Mouse (Mus musculus): Measurements from ENCODE around the gene Mmp21. TPM values are rescaled to one million over a fixed set of nuclear protein-coding genes. Genes with fewer than 3 reads are reported as not detected.
A peak's percentile ranks its signal among the peaks of the same experiment; 100 is the strongest.

Gene Mmp21
- polyA plus RNA-seq (2015; fragmentation: Nextera tagmentation; extraction: Ambion mirVana), result not detected in 2 replicates

DNA sequence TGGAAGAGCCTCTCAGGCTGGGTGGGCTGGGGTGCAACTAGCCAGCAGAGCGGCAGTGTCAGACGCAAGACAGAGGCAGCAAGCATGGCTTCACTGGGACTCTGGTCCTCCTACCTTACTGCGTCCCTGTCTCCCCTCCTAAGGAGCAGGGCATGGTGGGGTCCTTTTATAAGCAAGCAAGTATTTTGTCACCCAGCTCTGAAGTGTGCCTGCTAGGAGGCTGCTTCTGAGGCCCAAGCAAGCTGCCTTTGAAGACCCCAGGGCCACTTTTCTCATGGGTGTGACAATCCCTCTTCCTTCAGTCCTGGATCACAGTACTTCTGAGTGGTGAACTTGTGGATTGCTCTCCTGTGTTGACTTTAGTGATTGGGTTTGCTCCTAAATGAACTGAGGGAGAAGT is at the start of gene Mmp21:
TSS of gene Mmp21 (minus strand) at position 101 of the 400 bp plus-strand sequence.
- no peak for TF ChIP-seq CTCF (IDR thresholded peaks at IDR 0.05; ENCODE audit: low read depth)
- Histone ChIP-seq H3K27ac (no peak within 1 kb of the TSS), H3K4me1 (replicated peaks; ENCODE audit: insufficient read depth, low read length) (no peaks in the 10 kb centered on the region), H3K9me3 (replicated peaks; ENCODE audit: low read length) (no peaks in the 10 kb centered on the region), H3K4me2 (ENCODE audit: low read length) (no peak within 1 kb of the TSS), H3K36me3 (ENCODE audit: insufficient read depth, low read length) (no peaks in the 10 kb centered on the region), H3K27me3 (ENCODE audit: insufficient read depth, low read length) (no peaks in the 10 kb centered on the region), H3K4me3 (replicated peaks; ENCODE audit: low read depth, low read length) (no peak within 1 kb of the TSS), H3K9ac (ENCODE audit: low read depth, low read length) (no peak within 1 kb of the TSS)
- no peak for DNase-seq (ENCODE audit: low spot score)
- no peak for ATAC-seq (replicated peaks; ENCODE audit: low FRiP score, low read depth)
- 75% methylated on average over 3 of the region's 3 CpGs for WGBS

DNA sequence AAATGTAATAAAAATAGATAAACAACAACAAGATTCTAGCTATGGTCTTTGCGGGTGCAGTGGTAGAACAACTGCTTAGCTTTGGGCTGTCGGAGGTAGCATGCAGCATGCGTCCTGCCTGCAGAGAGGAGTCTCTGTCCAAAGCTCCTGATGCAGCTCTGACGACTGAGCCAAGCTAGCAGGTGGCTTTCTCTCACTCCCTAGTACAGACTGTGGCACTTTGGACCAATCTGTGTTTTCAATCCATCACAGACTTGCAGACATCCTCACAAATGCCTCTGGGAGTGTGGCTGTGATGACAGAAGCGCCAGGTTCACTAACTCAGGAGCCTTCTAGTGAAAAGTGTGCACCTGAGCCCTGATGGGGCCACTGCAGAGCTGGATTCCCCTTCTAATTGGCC is 49.5 kb upstream of the Mmp21 start:
- H3K4me1 ChIP-seq (replicated peaks; ENCODE audit: insufficient read depth, low read length), result 0 out of 2 replicates have a peak, but pooled peaks cover 3% of the 10 kb centered on the region
- DNase-seq (ENCODE audit: low spot score), result no peak
- no peak for ATAC-seq (replicated peaks; ENCODE audit: low FRiP score, low read depth)
- no peaks in the 10 kb centered on the region for H3K9me3 ChIP-seq (replicated peaks; ENCODE audit: low read length)
- H3K27ac ChIP-seq, result no peak overlapping the region
- no peaks in the 10 kb centered on the region for H3K27me3 ChIP-seq (ENCODE audit: insufficient read depth, low read length)
- H3K4me2 ChIP-seq (ENCODE audit: low read length), result no peak overlapping the region
- no peak overlapping the region for H3K4me3 ChIP-seq (replicated peaks; ENCODE audit: low read depth, low read length)
- peaks cover 20% of the 10 kb centered on the region; the same call in 1 of the 2 replicates for H3K36me3 ChIP-seq (ENCODE audit: insufficient read depth, low read length)
- TF ChIP-seq CTCF (IDR thresholded peaks at IDR 0.05; ENCODE audit: low read depth), result no peak
- no peak overlapping the region for H3K9ac ChIP-seq (ENCODE audit: low read depth, low read length)
- 76% methylated on average over 5 of the region's 5 CpGs for WGBS

DNA sequence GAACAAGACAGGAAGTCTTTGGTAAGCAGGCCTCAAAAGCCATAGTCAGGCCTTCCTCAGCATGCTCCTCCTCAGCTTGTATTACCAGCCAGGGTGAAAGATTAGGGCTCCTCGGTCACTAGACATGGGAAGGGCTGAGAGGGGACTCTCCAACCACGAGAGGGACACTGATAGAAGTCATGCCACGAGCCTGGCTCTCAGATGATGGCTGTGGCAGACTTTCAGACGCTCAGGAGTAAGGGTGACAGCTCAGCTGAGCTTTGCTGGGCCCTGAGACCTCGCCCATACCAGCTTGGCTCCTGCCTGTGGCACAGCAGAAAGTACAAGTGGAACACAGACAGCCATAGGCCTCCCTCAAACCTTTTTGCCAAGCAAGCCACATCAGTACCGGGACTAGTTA is 47.2 kb upstream of the Mmp21 start:
- H3K4me2 ChIP-seq (ENCODE audit: low read length), result no peak overlapping the region

DNA sequence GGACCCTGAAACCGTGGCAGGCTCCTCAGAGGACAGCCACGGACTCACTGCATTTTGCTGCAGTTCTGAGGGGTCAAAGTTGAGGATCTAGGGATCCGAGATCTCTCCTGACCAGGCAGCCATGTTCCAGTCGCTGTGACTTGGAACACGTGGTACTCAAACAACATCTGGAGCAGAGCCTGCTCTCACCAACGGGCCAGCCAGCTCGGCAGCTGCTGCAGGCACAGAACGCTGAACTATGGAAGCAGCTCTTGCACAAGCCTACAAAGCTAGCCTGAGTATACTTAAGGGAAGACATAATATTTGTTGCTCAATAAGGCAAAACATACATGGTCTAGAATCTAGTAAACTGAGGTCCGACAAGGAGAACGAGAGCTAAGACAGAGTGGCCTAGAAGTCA is 45.7 kb upstream of the Mmp21 start:
- TF ChIP-seq CTCF (IDR thresholded peaks at IDR 0.05; ENCODE audit: low read depth), result no peak
- DNase-seq (ENCODE audit: low spot score) (no peak), ATAC-seq (replicated peaks; ENCODE audit: low FRiP score, low read depth) (no peak)
- H3K9me3 ChIP-seq (replicated peaks; ENCODE audit: low read length), result no peaks in the 10 kb centered on the region
- WGBS, result 84% methylated on average over 10 of the region's 10 CpGs
- no peak overlapping the region for H3K9ac ChIP-seq (ENCODE audit: low read depth, low read length)
- no peak overlapping the region for H3K4me2 ChIP-seq (ENCODE audit: low read length)
- H3K4me1 ChIP-seq (replicated peaks; ENCODE audit: insufficient read depth, low read length), result no peaks in the 10 kb centered on the region
- no peak overlapping the region for H3K27ac ChIP-seq
- H3K36me3 ChIP-seq (ENCODE audit: insufficient read depth, low read length), result peaks cover 43% of the 10 kb centered on the region
- no peaks in the 10 kb centered on the region for H3K27me3 ChIP-seq (ENCODE audit: insufficient read depth, low read length)
- no peak overlapping the region for H3K4me3 ChIP-seq (replicated peaks; ENCODE audit: low read depth, low read length)

More for the DNA sequence above, 47.2 kb upstream of the Mmp21 start:
- no peaks in the 10 kb centered on the region for H3K9me3 ChIP-seq (replicated peaks; ENCODE audit: low read length)
- H3K4me1 ChIP-seq (replicated peaks; ENCODE audit: insufficient read depth, low read length), result 0 out of 2 replicates have a peak, but pooled peaks cover 3% of the 10 kb centered on the region
- ATAC-seq (replicated peaks; ENCODE audit: low FRiP score, low read depth) (no peak), DNase-seq (ENCODE audit: low spot score) (no peak)
- H3K4me3 ChIP-seq (replicated peaks; ENCODE audit: low read depth, low read length), result no peak overlapping the region
- H3K27ac ChIP-seq, result no peak overlapping the region
- no peak for TF ChIP-seq CTCF (IDR thresholded peaks at IDR 0.05; ENCODE audit: low read depth)
- H3K27me3 ChIP-seq (ENCODE audit: insufficient read depth, low read length), result no peaks in the 10 kb centered on the region
- H3K36me3 ChIP-seq (ENCODE audit: insufficient read depth, low read length), result peaks cover 31% of the 10 kb centered on the region
- 66% methylated on average over 6 of the region's 6 CpGs for WGBS
- H3K9ac ChIP-seq (ENCODE audit: low read depth, low read length), result no peak overlapping the region

DNA sequence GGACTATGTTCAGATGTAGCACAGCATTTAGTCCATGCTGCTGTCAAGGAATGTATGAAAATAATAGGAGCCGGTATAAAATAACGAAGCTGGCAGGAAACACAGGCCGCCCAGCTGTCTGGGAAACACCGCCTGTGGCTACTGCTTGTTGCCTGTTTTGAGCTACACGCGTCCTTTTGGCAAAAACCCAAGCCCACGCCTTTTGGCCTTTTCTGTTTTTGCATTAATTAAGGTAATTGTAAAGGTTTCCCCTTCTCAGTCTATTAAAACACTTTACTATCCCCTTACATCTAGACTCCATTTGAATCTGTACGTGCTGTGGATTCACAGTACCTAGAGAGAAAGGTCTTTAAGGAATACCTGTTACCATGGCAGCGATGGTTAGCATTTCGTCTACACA is 45.0 kb upstream of the Mmp21 start:
- Histone ChIP-seq H3K4me3 (replicated peaks; ENCODE audit: low read depth, low read length) (no peak overlapping the region), H3K4me1 (replicated peaks; ENCODE audit: insufficient read depth, low read length) (no peaks in the 10 kb centered on the region), H3K9ac (ENCODE audit: low read depth, low read length) (no peak overlapping the region), H3K27me3 (ENCODE audit: insufficient read depth, low read length) (no peaks in the 10 kb centered on the region), H3K9me3 (replicated peaks; ENCODE audit: low read length) (no peaks in the 10 kb centered on the region), H3K27ac (no peak overlapping the region), H3K36me3 (ENCODE audit: insufficient read depth, low read length) (peaks cover 50% of the 10 kb centered on the region), H3K4me2 (ENCODE audit: low read length) (no peak overlapping the region)
- no peak for DNase-seq (ENCODE audit: low spot score)
- 77% methylated on average over 10 of the region's 10 CpGs for WGBS
- ATAC-seq (replicated peaks; ENCODE audit: low FRiP score, low read depth), result no peak
- no peak for TF ChIP-seq CTCF (IDR thresholded peaks at IDR 0.05; ENCODE audit: low read depth)

DNA sequence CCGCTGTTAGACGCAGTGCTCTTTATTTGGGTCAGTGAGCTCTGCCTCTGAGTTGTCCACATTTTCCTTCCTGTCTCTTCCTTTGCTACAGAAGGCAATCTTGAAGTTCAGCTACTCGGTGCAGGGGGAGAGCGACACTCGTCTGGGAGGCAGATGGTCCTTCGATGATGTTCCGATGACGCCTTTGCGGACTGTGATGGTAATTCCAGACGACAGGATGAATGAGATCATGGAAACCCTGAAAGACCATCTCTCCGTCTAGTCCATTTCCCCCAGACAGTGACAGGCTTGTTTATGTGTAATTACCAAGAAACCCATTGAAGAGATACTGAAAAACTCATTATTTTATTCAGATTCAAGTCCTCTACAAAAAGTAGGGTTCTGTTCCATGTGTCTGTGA is 40.8 kb upstream of the Mmp21 start:
- no peak for DNase-seq (ENCODE audit: low spot score)
- no peaks in the 10 kb centered on the region for H3K4me1 ChIP-seq (replicated peaks; ENCODE audit: insufficient read depth, low read length)
- WGBS, result 88% methylated on average over 11 of the region's 11 CpGs
- no peak overlapping the region for H3K27ac ChIP-seq
- H3K4me2 ChIP-seq (ENCODE audit: low read length), result no peak overlapping the region
- H3K36me3 ChIP-seq (ENCODE audit: insufficient read depth, low read length), result peaks cover 84% of the 10 kb centered on the region
- H3K4me3 ChIP-seq (replicated peaks; ENCODE audit: low read depth, low read length), result no peak overlapping the region
- no peak for TF ChIP-seq CTCF (IDR thresholded peaks at IDR 0.05; ENCODE audit: low read depth)
- no peak overlapping the region for H3K9ac ChIP-seq (ENCODE audit: low read depth, low read length)
- no peaks in the 10 kb centered on the region for H3K27me3 ChIP-seq (ENCODE audit: insufficient read depth, low read length)
- no peak for ATAC-seq (replicated peaks; ENCODE audit: low FRiP score, low read depth)
- no peaks in the 10 kb centered on the region for H3K9me3 ChIP-seq (replicated peaks; ENCODE audit: low read length)

DNA sequence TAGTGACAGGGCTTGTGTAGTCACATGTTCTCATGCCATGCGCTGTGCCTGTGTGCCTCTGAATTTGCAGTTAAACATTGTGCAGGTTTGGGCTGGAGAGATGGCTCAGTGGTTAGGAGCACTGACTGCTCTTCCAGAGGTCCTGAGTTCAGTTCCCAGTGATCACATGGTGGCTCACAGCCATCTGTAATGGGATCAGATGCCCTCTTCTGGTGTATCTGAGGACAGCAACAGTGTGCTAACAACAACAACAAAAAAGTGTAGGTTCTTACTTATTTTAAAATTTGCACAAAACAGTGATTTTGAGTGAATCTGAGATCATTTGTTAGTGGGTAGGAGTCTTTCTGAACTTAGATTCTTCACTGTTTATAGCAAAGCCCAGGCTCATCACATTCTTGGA is 38.7 kb upstream of the Mmp21 start:
- ATAC-seq (replicated peaks; ENCODE audit: low FRiP score, low read depth) (no peak), DNase-seq (ENCODE audit: low spot score) (no peak)
- Histone ChIP-seq H3K9ac (ENCODE audit: low read depth, low read length) (no peak overlapping the region), H3K27me3 (ENCODE audit: insufficient read depth, low read length) (no peaks in the 10 kb centered on the region), H3K4me3 (replicated peaks; ENCODE audit: low read depth, low read length) (no peak overlapping the region), H3K9me3 (replicated peaks; ENCODE audit: low read length) (no peaks in the 10 kb centered on the region), H3K27ac (no peak overlapping the region), H3K36me3 (ENCODE audit: insufficient read depth, low read length) (peaks cover 76% of the 10 kb centered on the region), H3K4me2 (ENCODE audit: low read length) (no peak overlapping the region), H3K4me1 (replicated peaks; ENCODE audit: insufficient read depth, low read length) (no peaks in the 10 kb centered on the region)
- 92% methylated on average over 1 of the region's 1 CpGs for WGBS
- peak; percentile 32; the same call in 1 of the 2 replicates for TF ChIP-seq CTCF (IDR thresholded peaks at IDR 0.05; ENCODE audit: low read depth)

All from kidney, postnatal 0 days (tissue).